Comparison of ENCODE assay signal across 12 mouse cellular contexts in the genomic region with DNA sequence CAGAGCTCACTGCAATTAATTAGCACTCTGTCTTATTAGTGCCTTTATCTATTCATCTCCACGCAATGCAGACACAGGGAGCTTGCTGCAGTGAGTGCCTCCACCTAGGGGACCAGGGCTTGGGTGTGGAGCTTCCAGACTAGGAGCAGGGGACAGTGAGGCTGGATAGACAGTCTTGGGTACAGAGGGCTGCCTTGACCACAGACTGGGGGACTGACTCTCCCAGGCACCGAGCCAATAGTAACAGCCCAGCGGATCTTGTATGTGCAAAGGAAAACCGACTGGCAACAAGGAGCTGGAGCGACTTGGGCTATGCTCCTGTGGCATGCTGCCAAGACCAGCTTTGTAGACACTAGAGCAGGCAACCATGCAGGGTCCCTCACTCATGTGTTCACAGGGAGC.
DNase-seq lines count a peak whose midpoint lies in the region; ATAC-seq and TF ChIP-seq lines count a peak whose summit lies in the region.
"Had no signal": no experiment of that assay in that cellular context is flagged by ENCODE, and none has a peak within 500 bp of the region (broad histone marks: within the 10 kb centered on the region; RNA-seq: fewer than 3 reads in every experiment).

No protein-coding gene starts in this region.

- no peak for ATAC-seq in kidney, embryonic 14.5 days (ENCODE audit: low FRiP score, low TSS enrichment)
- peak; percentile 84 for ATAC-seq in forebrain, embryonic 16.5 days
- ATAC-seq in liver, postnatal 0 days, result no peak

- no peak for TF ChIP-seq EP300 in liver, postnatal 0 days (IDR thresholded peaks at IDR 0.05; ENCODE audit: low read depth)

- 59% methylated on average over 5 of the region's 5 CpGs for WGBS in kidney, embryonic 14.5 days
- 5% methylated on average over 5 of the region's 5 CpGs for WGBS in forebrain, embryonic 16.5 days
- WGBS in liver, postnatal 0 days (ENCODE audit: insufficient replicate concordance), result 49% methylated on average over 5 of the region's 5 CpGs

- peak; percentile 50 to 64 for DNase-seq in kidney, postnatal 4 days
- DNase-seq in right cerebral cortex, postnatal 4 days, result peak; percentile 68
- DNase-seq in right cerebral cortex, postnatal 25 days, result no peak
- peak; percentile 24 for DNase-seq in retina, postnatal 7 days (ENCODE audit: low read depth, low spot score)
- no peak for DNase-seq in liver, postnatal 0 days
- DNase-seq: adrenal gland, adult 8-10 months; gastrocnemius, postnatal 14 days; heart, postnatal 14 days; spleen, adult 18-20 months had no signal

- no peak overlapping the region for H3K9ac ChIP-seq in kidney, embryonic 14.5 days (ENCODE audit: low read depth, low read length)
- H3K9ac ChIP-seq in forebrain, embryonic 16.5 days (replicated peaks; ENCODE audit: low read depth, low read length), result peak overlapping the region; percentile 36; the same call in 1 of the 2 replicates
- H3K9ac ChIP-seq in liver, postnatal 0 days (replicated peaks), result no peak overlapping the region
- H3K9ac ChIP-seq: limb, embryonic 13.5 days had no signal

- no peak overlapping the region for H3K4me3 ChIP-seq in kidney, embryonic 14.5 days (ENCODE audit: low read length)
- H3K4me3 ChIP-seq in forebrain, embryonic 16.5 days (replicated peaks; ENCODE audit: low read length), result no peak overlapping the region
- H3K4me3 ChIP-seq in liver, postnatal 0 days (ENCODE audit: low read depth, low read length), result no peak overlapping the region
- H3K4me3 ChIP-seq: limb, embryonic 13.5 days had no signal

- H3K4me1 ChIP-seq in kidney, embryonic 14.5 days (ENCODE audit: control insufficient read depth, insufficient read depth, low read length), result no peaks in the 10 kb centered on the region
- peaks cover 25% of the 10 kb centered on the region for H3K4me1 ChIP-seq in forebrain, embryonic 16.5 days (replicated peaks; ENCODE audit: control insufficient read depth, insufficient read depth, low read length)
- H3K4me1 ChIP-seq in liver, postnatal 0 days (ENCODE audit: insufficient read depth), result no peaks in the 10 kb centered on the region

- H3K4me2 ChIP-seq in kidney, embryonic 14.5 days (replicated peaks; ENCODE audit: low read depth, low read length), result no peak overlapping the region
- H3K4me2 ChIP-seq in forebrain, embryonic 16.5 days (ENCODE audit: low read length), result peak overlapping the region; percentile 24
- H3K4me2 ChIP-seq in liver, postnatal 0 days (ENCODE audit: low read depth, low read length), result no peak overlapping the region
- H3K4me2 ChIP-seq: limb, embryonic 13.5 days had no signal

- H3K27me3 ChIP-seq in kidney, embryonic 14.5 days (ENCODE audit: control insufficient read depth, insufficient read depth, low read length), result peaks cover 19% of the 10 kb centered on the region
- 0 out of 2 replicates have a peak, but pooled peaks cover 3% of the 10 kb centered on the region for H3K27me3 ChIP-seq in forebrain, embryonic 16.5 days (replicated peaks; ENCODE audit: control insufficient read depth, insufficient read depth, low read length)
- 0 out of 2 replicates have a peak, but pooled peaks cover 6% of the 10 kb centered on the region for H3K27me3 ChIP-seq in liver, postnatal 0 days (ENCODE audit: insufficient read depth, low read length)

- TF ChIP-seq CTCF in liver, postnatal 0 days (IDR thresholded peaks at IDR 0.05; ENCODE audit: low read depth), result no peak

- no peaks in the 10 kb centered on the region for H3K36me3 ChIP-seq in kidney, embryonic 14.5 days (ENCODE audit: control insufficient read depth, insufficient read depth, low read length)
- H3K36me3 ChIP-seq in forebrain, embryonic 16.5 days (ENCODE audit: control insufficient read depth, insufficient read depth), result no peaks in the 10 kb centered on the region
- H3K36me3 ChIP-seq in liver, postnatal 0 days (replicated peaks; ENCODE audit: insufficient read depth, low read length), result no peaks in the 10 kb centered on the region
- H3K36me3 ChIP-seq: limb, embryonic 13.5 days had no signal

- no peak overlapping the region for H3K27ac ChIP-seq in kidney, embryonic 14.5 days (ENCODE audit: low read depth, low read length)
- peak overlapping the region; percentile 51 for H3K27ac ChIP-seq in forebrain, embryonic 16.5 days (ENCODE audit: low read length)
- H3K27ac ChIP-seq in liver, postnatal 0 days (ENCODE audit: low read depth), result no peak overlapping the region
- H3K27ac ChIP-seq: limb, embryonic 13.5 days had no signal

- no peaks in the 10 kb centered on the region for H3K9me3 ChIP-seq in kidney, embryonic 14.5 days (ENCODE audit: control insufficient read depth, low read length)
- H3K9me3 ChIP-seq in forebrain, embryonic 16.5 days (ENCODE audit: control insufficient read depth, low read length), result no peaks in the 10 kb centered on the region
- no peaks in the 10 kb centered on the region for H3K9me3 ChIP-seq in liver, postnatal 0 days (ENCODE audit: low read length)
- H3K9me3 ChIP-seq: limb, embryonic 13.5 days had no signal

Comparison
In these comparisons a context has a peak if more than half of its experiments do, and no peak if none do; other contexts are left out.
1. DNase-seq: peak in kidney, postnatal 4 days (2 of 2), right cerebral cortex, postnatal 4 days (single experiment) and retina, postnatal 7 days (single experiment); none in right cerebral cortex, postnatal 25 days (single experiment) and liver, postnatal 0 days (single experiment).